Mouse (Mus musculus) forebrain, embryonic 13.5 days (tissue): ENCODE data around the gene Mef2b. TPM values are rescaled to one million over a fixed set of nuclear protein-coding genes. Genes with fewer than 3 reads are reported as not detected.
A peak's percentile ranks its signal among the peaks of the same experiment; 100 is the strongest.

ENCODE experiments used
- ATAC-seq: fragments of 200-750 bp; cut with Nextera tagmentation; 2 replicates; pipeline ENCODE4 v1.8.0; 2017
- H3K27ac ChIP-seq: fragments of 300-500 bp; sonication (generic); 2 replicates; pipeline ENCODE4 v1.5.1; 2015; ENCODE audit warnings: inconsistent platforms, mild to moderate bottlenecking, moderate library complexity
- H3K27me3 ChIP-seq: fragments of 300-500 bp; sonication (generic); 2 replicates; pipeline ENCODE4 v1.6.1; 2015; ENCODE audit warnings: mild to moderate bottlenecking, inconsistent platforms
- H3K36me3 ChIP-seq: fragments of 300-500 bp; sonication (generic); 2 replicates; pipeline ENCODE4 v1.6.1; 2015; ENCODE audit warnings: mild to moderate bottlenecking, inconsistent platforms; ENCODE audit not compliant: poor library complexity, severe bottlenecking
- H3K4me1 ChIP-seq: fragments of 300-500 bp; sonication (generic); 2 replicates; pipeline ENCODE4 v1.6.1; 2015; ENCODE audit warnings: inconsistent platforms
- H3K4me2 ChIP-seq: fragments of 300-500 bp; sonication (generic); 2 replicates; pipeline ENCODE4 v1.6.1; 2015; ENCODE audit warnings: inconsistent platforms, mild to moderate bottlenecking, moderate library complexity
- H3K4me3 ChIP-seq: fragments of 300-500 bp; sonication (generic); 2 replicates; pipeline ENCODE4 v1.5.1; 2015; ENCODE audit warnings: mild to moderate bottlenecking, inconsistent platforms
- H3K9ac ChIP-seq: fragments of 300-500 bp; sonication (generic); 2 replicates; pipeline ENCODE4 v1.6.1; 2015; ENCODE audit warnings: mild to moderate bottlenecking, inconsistent platforms
- H3K9me3 ChIP-seq: fragments of 300-500 bp; sonication (generic); replicated peaks from 2 replicates; pipeline ENCODE4 v1.6.1; 2016; ENCODE audit warnings: inconsistent platforms
- WGBS: fragments of 180-500 bp; shearing (Covaris S2); methylation state at CpG from one replicate; pipeline ENCODE4 v1.1.7; 2015; 5-methylcytosine and 5-hydroxymethylcytosine counted together
- polyA plus RNA-seq: library from polyadenylated mRNA; unstranded; fragments of >200 nt; fragmentation: Nextera tagmentation; extraction: Ambion mirVana; gene quantifications from 2 replicates; pipeline ENCODE4 v1.2.1, GENCODE M21; 2015

Gene Mef2b
- polyA plus RNA-seq: 0.23 and 0.45 TPM in 2 replicates

GRCm38 (mm10) chr8:70139026-70139857 lies at the start of gene Mef2b, which contains the start of the genes Rfxank and Borcs8:
Gene Mef2b (plus strand): TSS chr8:70139711.
Gene Rfxank (minus strand): TSS chr8:70139154.
Gene Borcs8 (plus strand): TSS chr8:70139499.
- no peaks in the 10 kb centered on the region for H3K9me3 ChIP-seq
- peak within 1 kb of the TSS; percentile 75 for H3K4me2 ChIP-seq
- peak within 1 kb of the TSS; percentile 89 for H3K9ac ChIP-seq
- peaks cover 51% of the 10 kb centered on the region for H3K36me3 ChIP-seq
- H3K27me3 ChIP-seq: no peaks in the 10 kb centered on the region
- peak; percentile 98 for ATAC-seq
- under 1% methylated on average over 46 of the region's 46 CpGs for WGBS
- peak within 1 kb of the TSS; percentile 78 for H3K4me3 ChIP-seq
- peak within 1 kb of the TSS; percentile 80 for H3K27ac ChIP-seq
- peaks cover 24% of the 10 kb centered on the region for H3K4me1 ChIP-seq

- H3K27me3 ChIP-seq: peaks cover 26% of the 10 kb centered on the region
- ATAC-seq: no peak
- no peak overlapping the region for H3K4me2 ChIP-seq
- no peak overlapping the region for H3K4me3 ChIP-seq
- 67% methylated on average over 8 of the region's 8 CpGs for WGBS
- H3K9ac ChIP-seq: no peak overlapping the region
- peaks cover 18% of the 10 kb centered on the region for H3K4me1 ChIP-seq
- no peak overlapping the region for H3K27ac ChIP-seq
- H3K9me3 ChIP-seq: 0 out of 2 replicates have a peak, but pooled peaks cover under 1% of the 10 kb centered on the region
- peaks cover 48% of the 10 kb centered on the region for H3K36me3 ChIP-seq
Observed at GRCm38 (mm10) chr8:70092786-70093185, 46.7 kb upstream of the Mef2b start.

- Histone ChIP-seq H3K36me3 (peaks cover 98% of the 10 kb centered on the region), H3K27ac (no peak overlapping the region), H3K9ac (no peak overlapping the region), H3K4me2 (no peak overlapping the region), H3K27me3 (no peaks in the 10 kb centered on the region), H3K4me1 (no peaks in the 10 kb centered on the region), H3K9me3 (peaks cover 7% of the 10 kb centered on the region; the same call in 1 of the 2 replicates), H3K4me3 (no peak overlapping the region)
- no peak for ATAC-seq
- 73% methylated on average over 8 of the region's 8 CpGs for WGBS
Observed at GRCm38 (mm10) chr8:70099276-70099675, 40.2 kb upstream of the Mef2b start.

- H3K9me3 ChIP-seq: peaks cover 7% of the 10 kb centered on the region; the same call in 1 of the 2 replicates
- no peak for ATAC-seq
- peaks cover 96% of the 10 kb centered on the region for H3K36me3 ChIP-seq
Observed at GRCm38 (mm10) chr8:70100241-70100640, 39.3 kb upstream of the Mef2b start.

GRCm38 (mm10) chr8:70104506-70104905 lies 35.0 kb upstream of the Mef2b start:
- WGBS: 20% methylated on average over 6 of the region's 6 CpGs
- ATAC-seq: peak; percentile 29; the same call in 1 of the 2 replicates
- H3K27ac ChIP-seq: no peak overlapping the region

More at GRCm38 (mm10) chr8:70100241-70100640, 39.3 kb upstream of the Mef2b start:
- H3K9ac ChIP-seq: no peak overlapping the region
- peaks cover 6% of the 10 kb centered on the region; the same call in 1 of the 2 replicates for H3K4me1 ChIP-seq
- H3K27ac ChIP-seq: no peak overlapping the region
- no peak overlapping the region for H3K4me3 ChIP-seq
- no peaks in the 10 kb centered on the region for H3K27me3 ChIP-seq
- no peak overlapping the region for H3K4me2 ChIP-seq
- WGBS: 95% methylated on average over 8 of the region's 8 CpGs

GRCm38 (mm10) chr8:70104922-70105321 lies 34.6 kb upstream of the Mef2b start:
- H3K4me2 ChIP-seq: no peak overlapping the region
- H3K4me1 ChIP-seq: peaks cover 14% of the 10 kb centered on the region; the same call in 1 of the 2 replicates
- H3K9me3 ChIP-seq: no peaks in the 10 kb centered on the region
- ATAC-seq: no peak
- H3K27ac ChIP-seq: no peak overlapping the region
- no peaks in the 10 kb centered on the region for H3K27me3 ChIP-seq
- no peak overlapping the region for H3K4me3 ChIP-seq
- H3K9ac ChIP-seq: no peak overlapping the region
- 88% methylated on average over 7 of the region's 7 CpGs for WGBS
- peaks cover 93% of the 10 kb centered on the region for H3K36me3 ChIP-seq

More at GRCm38 (mm10) chr8:70104506-70104905, 35.0 kb upstream of the Mef2b start:
- Histone ChIP-seq H3K27me3 (no peaks in the 10 kb centered on the region), H3K36me3 (peaks cover 93% of the 10 kb centered on the region), H3K4me1 (peaks cover 10% of the 10 kb centered on the region; the same call in 1 of the 2 replicates), H3K4me2 (no peak overlapping the region), H3K9me3 (no peaks in the 10 kb centered on the region), H3K9ac (no peak overlapping the region), H3K4me3 (no peak overlapping the region)

GRCm38 (mm10) chr8:70110451-70110850 lies 29.1 kb upstream of the Mef2b start:
- Histone ChIP-seq H3K4me2 (no peak overlapping the region), H3K27ac (no peak overlapping the region), H3K4me3 (no peak overlapping the region), H3K4me1 (peaks cover 25% of the 10 kb centered on the region), H3K36me3 (peaks cover 97% of the 10 kb centered on the region), H3K27me3 (peaks cover 44% of the 10 kb centered on the region), H3K9me3 (no peaks in the 10 kb centered on the region), H3K9ac (no peak overlapping the region)
- ATAC-seq: no peak
- WGBS: 85% methylated on average over 2 of the region's 2 CpGs

- ATAC-seq: no peak
- H3K9ac ChIP-seq: no peak overlapping the region
- H3K4me2 ChIP-seq: no peak overlapping the region
- no peak overlapping the region for H3K27ac ChIP-seq
- H3K4me1 ChIP-seq: peaks cover 26% of the 10 kb centered on the region
- H3K36me3 ChIP-seq: peaks cover 99% of the 10 kb centered on the region
- peaks cover 44% of the 10 kb centered on the region for H3K27me3 ChIP-seq
- H3K4me3 ChIP-seq: no peak overlapping the region
- no peaks in the 10 kb centered on the region for H3K9me3 ChIP-seq
- WGBS: 65% methylated on average over 23 of the region's 23 CpGs
Observed at GRCm38 (mm10) chr8:70111192-70111795, 28.2 kb upstream of the Mef2b start.

GRCm38 (mm10) chr8:70112401-70113016 lies 27.0 kb upstream of the Mef2b start:
- ATAC-seq: peak; percentile 20; the same call in 1 of the 2 replicates

GRCm38 (mm10) chr8:70114488-70114887 lies 25.0 kb upstream of the Mef2b start:
- Histone ChIP-seq H3K9me3 (no peaks in the 10 kb centered on the region), H3K36me3 (peaks cover 75% of the 10 kb centered on the region), H3K4me2 (no peak overlapping the region), H3K27me3 (peaks cover 44% of the 10 kb centered on the region), H3K27ac (no peak overlapping the region), H3K4me1 (peaks cover 47% of the 10 kb centered on the region), H3K9ac (0 out of 2 replicates have a peak overlapping the region, but pooled peaks have one; percentile 8), H3K4me3 (no peak overlapping the region)
- ATAC-seq: no peak
- 19% methylated on average over 6 of the region's 6 CpGs for WGBS

More at GRCm38 (mm10) chr8:70112401-70113016, 27.0 kb upstream of the Mef2b start:
- Histone ChIP-seq H3K36me3 (peaks cover 95% of the 10 kb centered on the region), H3K9ac (peak overlapping the region; percentile 53; the same call in 1 of the 2 replicates), H3K9me3 (no peaks in the 10 kb centered on the region), H3K4me3 (peak overlapping the region; percentile 4; the same call in 1 of the 2 replicates), H3K27me3 (peaks cover 44% of the 10 kb centered on the region), H3K27ac (no peak overlapping the region), H3K4me2 (peak overlapping the region; percentile 18), H3K4me1 (peaks cover 38% of the 10 kb centered on the region)
- 9% methylated on average over 43 of the region's 43 CpGs for WGBS

GRCm38 (mm10) chr8:70114892-70115291 lies 24.6 kb upstream of the Mef2b start:
- Histone ChIP-seq H3K27ac (no peak overlapping the region), H3K4me2 (no peak overlapping the region), H3K36me3 (peaks cover 71% of the 10 kb centered on the region), H3K9ac (0 out of 2 replicates have a peak overlapping the region, but pooled peaks have one; percentile 8), H3K4me1 (peaks cover 47% of the 10 kb centered on the region), H3K27me3 (peaks cover 44% of the 10 kb centered on the region), H3K9me3 (no peaks in the 10 kb centered on the region), H3K4me3 (no peak overlapping the region)
- WGBS: 71% methylated on average over 13 of the region's 13 CpGs
- no peak for ATAC-seq
